Mouse (Mus musculus): ENCODE results near the gene Zfp114. TPM values are rescaled to one million over a fixed set of nuclear protein-coding genes. Genes with fewer than 3 reads are reported as not detected.

The Zfp114 gene
- polyA plus RNA-seq, 1 experiment from 2014 or later = 6.7 TPM

DNA sequence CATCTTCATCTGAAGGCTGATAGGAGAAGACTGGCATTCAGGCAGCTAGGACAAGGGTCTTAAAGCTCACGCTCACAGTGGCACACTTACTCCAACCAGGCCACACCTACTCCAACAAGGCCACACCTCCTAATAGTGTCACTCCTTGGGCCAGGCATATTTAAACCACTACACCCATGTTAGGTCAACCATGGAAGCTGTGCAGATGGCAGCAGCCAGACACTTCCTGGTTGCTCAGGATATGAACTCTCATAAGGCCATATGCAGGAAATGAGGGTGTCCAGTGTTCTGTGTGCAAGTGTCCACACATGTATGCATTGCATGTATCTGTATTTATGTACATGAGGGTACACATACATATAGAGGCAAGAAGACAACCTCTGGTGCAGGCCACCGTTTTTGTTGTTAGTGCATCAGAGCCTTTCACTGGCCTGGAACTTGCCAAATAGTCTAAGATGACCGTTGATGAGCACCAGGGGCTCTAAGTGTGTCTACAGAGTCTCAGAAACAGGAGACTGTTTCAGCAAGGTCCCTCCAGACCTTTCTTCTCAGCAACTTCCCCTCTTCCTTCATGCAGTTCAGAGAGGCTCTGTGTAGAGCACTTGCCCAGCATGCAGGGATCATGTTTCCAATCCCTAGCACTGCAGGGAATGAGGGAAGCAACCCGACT lies 14.2 kb downstream of the Zfp114 start:
- WGBS = 70% methylated on average over 4 of the region's 4 CpGs
- Histone ChIP-seq H3K36me3 (ENCODE audit: control insufficient read depth, insufficient read depth, low read length) (no peaks in the 10 kb centered on the region), H3K4me2 (ENCODE audit: low read depth, low read length, severe bottlenecking) (no peak overlapping the region), H3K9ac (ENCODE audit: low read length) (no peak overlapping the region), H3K27me3 (ENCODE audit: control insufficient read depth, insufficient read depth, low read length) (no peaks in the 10 kb centered on the region), H3K4me3 (ENCODE audit: low read depth, low read length) (no peak overlapping the region), H3K9me3 (ENCODE audit: control insufficient read depth, low read length) (no peaks in the 10 kb centered on the region), H3K4me1 (replicated peaks; ENCODE audit: control insufficient read depth, insufficient read depth, low read length) (no peaks in the 10 kb centered on the region), H3K27ac (ENCODE audit: low read depth, low read length) (no peak overlapping the region)
- ATAC-seq (replicated peaks; ENCODE audit: low FRiP score) (no peak), DNase-seq (ENCODE audit: low spot score) (no peak)

DNA sequence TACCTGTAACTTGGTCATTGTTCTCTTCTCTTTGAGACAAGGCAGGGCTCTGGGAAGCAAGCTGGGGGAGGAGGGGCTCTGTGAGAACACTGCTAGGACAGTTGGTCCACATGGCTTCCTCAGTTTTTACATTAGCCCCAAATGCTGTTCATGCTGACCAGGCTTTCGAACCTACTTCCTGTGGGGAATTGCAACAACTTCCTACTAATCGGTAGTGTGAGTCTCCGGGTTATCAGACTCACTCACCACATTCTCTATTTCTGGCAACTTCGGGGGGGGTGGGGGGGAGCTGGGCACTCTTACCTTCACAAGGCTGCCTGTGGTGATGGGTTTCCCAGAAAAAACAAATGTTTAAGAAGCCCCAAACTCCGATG lies 14.7 kb downstream of the Zfp114 start:
- Histone ChIP-seq H3K27ac (ENCODE audit: low read depth, low read length) (no peak overlapping the region), H3K27me3 (ENCODE audit: control insufficient read depth, insufficient read depth, low read length) (no peaks in the 10 kb centered on the region), H3K4me3 (ENCODE audit: low read depth, low read length) (no peak overlapping the region), H3K4me1 (replicated peaks; ENCODE audit: control insufficient read depth, insufficient read depth, low read length) (no peaks in the 10 kb centered on the region), H3K4me2 (ENCODE audit: low read depth, low read length, severe bottlenecking) (no peak overlapping the region), H3K36me3 (ENCODE audit: control insufficient read depth, insufficient read depth, low read length) (no peaks in the 10 kb centered on the region; the same call in 1 of the 2 replicates), H3K9me3 (ENCODE audit: control insufficient read depth, low read length) (no peaks in the 10 kb centered on the region; the same call in 1 of the 2 replicates), H3K9ac (ENCODE audit: low read length) (no peak overlapping the region)
- DNase-seq (ENCODE audit: low spot score) (no peak), ATAC-seq (replicated peaks; ENCODE audit: low FRiP score) (no peak)
- 78% methylated on average over 5 of the region's 5 CpGs for WGBS

- H3K36me3 ChIP-seq (ENCODE audit: control insufficient read depth, insufficient read depth, low read length) = no peaks in the 10 kb centered on the region; the same call in 1 of the 2 replicates
- H3K4me1 ChIP-seq (replicated peaks; ENCODE audit: control insufficient read depth, insufficient read depth, low read length) = no peaks in the 10 kb centered on the region
- no peak overlapping the region for H3K27ac ChIP-seq (ENCODE audit: low read depth, low read length)
- no peak overlapping the region for H3K4me2 ChIP-seq (ENCODE audit: low read depth, low read length, severe bottlenecking)
- no peak overlapping the region for H3K9ac ChIP-seq (ENCODE audit: low read length)
- DNase-seq (ENCODE audit: low spot score) (no peak), ATAC-seq (replicated peaks; ENCODE audit: low FRiP score) (no peak)
- WGBS = 85% methylated on average over 2 of the region's 2 CpGs
- no peak overlapping the region for H3K4me3 ChIP-seq (ENCODE audit: low read depth, low read length)
- no peaks in the 10 kb centered on the region; the same call in 1 of the 2 replicates for H3K9me3 ChIP-seq (ENCODE audit: control insufficient read depth, low read length)
- H3K27me3 ChIP-seq (ENCODE audit: control insufficient read depth, insufficient read depth, low read length) = no peaks in the 10 kb centered on the region
Measured at GRCm38 (mm10) chr7:24191361-24191760, 16.5 kb downstream of the Zfp114 start.

- H3K36me3 ChIP-seq (ENCODE audit: control insufficient read depth, insufficient read depth, low read length) = peaks cover 3% of the 10 kb centered on the region
Measured at GRCm38 (mm10) chr7:24193157-24193556, 18.3 kb downstream of the Zfp114 start.

DNA sequence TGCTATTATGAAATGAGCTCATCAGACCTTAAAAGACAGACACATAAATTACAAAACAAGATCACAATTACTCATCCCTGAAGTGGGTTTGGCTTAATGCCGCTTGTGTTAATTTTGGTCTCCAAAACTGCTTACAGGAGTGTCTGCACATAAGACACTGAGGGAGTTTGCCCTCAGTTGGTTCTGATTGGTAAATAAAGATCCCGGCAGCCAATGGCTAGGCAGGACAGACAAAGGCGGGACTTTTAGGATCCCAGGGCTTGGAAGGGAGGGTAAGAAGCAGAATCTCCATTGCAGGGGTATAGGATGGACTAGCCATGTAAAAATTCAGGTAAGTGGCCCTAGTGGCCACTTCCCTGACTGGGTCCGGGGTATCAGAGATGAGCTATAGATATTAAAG lies 22.1 kb downstream of the Zfp114 start:
- H3K27ac ChIP-seq (ENCODE audit: low read depth, low read length) = no peak overlapping the region
- H3K36me3 ChIP-seq (ENCODE audit: control insufficient read depth, insufficient read depth, low read length) = peaks cover 24% of the 10 kb centered on the region
- ATAC-seq (replicated peaks; ENCODE audit: low FRiP score) (no peak), DNase-seq (ENCODE audit: low spot score) (no peak)
- no peak overlapping the region for H3K4me2 ChIP-seq (ENCODE audit: low read depth, low read length, severe bottlenecking)
- 93% methylated on average over 4 of the region's 4 CpGs for WGBS
- no peak overlapping the region for H3K9ac ChIP-seq (ENCODE audit: low read length)
- no peak overlapping the region for H3K4me3 ChIP-seq (ENCODE audit: low read depth, low read length)
- H3K27me3 ChIP-seq (ENCODE audit: control insufficient read depth, insufficient read depth, low read length) = no peaks in the 10 kb centered on the region
- H3K9me3 ChIP-seq (ENCODE audit: control insufficient read depth, low read length) = no peaks in the 10 kb centered on the region; the same call in 1 of the 2 replicates
- H3K4me1 ChIP-seq (replicated peaks; ENCODE audit: control insufficient read depth, insufficient read depth, low read length) = no peaks in the 10 kb centered on the region

More at GRCm38 (mm10) chr7:24193157-24193556, 18.3 kb downstream of the Zfp114 start:
- no peak overlapping the region for H3K27ac ChIP-seq (ENCODE audit: low read depth, low read length)
- no peak overlapping the region for H3K4me3 ChIP-seq (ENCODE audit: low read depth, low read length)
- ATAC-seq (replicated peaks; ENCODE audit: low FRiP score) (no peak), DNase-seq (ENCODE audit: low spot score) (no peak)
- H3K9ac ChIP-seq (ENCODE audit: low read length) = no peak overlapping the region
- no peak overlapping the region for H3K4me2 ChIP-seq (ENCODE audit: low read depth, low read length, severe bottlenecking)
- 89% methylated on average over 3 of the region's 3 CpGs for WGBS
- no peaks in the 10 kb centered on the region; the same call in 1 of the 2 replicates for H3K9me3 ChIP-seq (ENCODE audit: control insufficient read depth, low read length)
- no peaks in the 10 kb centered on the region for H3K27me3 ChIP-seq (ENCODE audit: control insufficient read depth, insufficient read depth, low read length)
- H3K4me1 ChIP-seq (replicated peaks; ENCODE audit: control insufficient read depth, insufficient read depth, low read length) = no peaks in the 10 kb centered on the region

DNA sequence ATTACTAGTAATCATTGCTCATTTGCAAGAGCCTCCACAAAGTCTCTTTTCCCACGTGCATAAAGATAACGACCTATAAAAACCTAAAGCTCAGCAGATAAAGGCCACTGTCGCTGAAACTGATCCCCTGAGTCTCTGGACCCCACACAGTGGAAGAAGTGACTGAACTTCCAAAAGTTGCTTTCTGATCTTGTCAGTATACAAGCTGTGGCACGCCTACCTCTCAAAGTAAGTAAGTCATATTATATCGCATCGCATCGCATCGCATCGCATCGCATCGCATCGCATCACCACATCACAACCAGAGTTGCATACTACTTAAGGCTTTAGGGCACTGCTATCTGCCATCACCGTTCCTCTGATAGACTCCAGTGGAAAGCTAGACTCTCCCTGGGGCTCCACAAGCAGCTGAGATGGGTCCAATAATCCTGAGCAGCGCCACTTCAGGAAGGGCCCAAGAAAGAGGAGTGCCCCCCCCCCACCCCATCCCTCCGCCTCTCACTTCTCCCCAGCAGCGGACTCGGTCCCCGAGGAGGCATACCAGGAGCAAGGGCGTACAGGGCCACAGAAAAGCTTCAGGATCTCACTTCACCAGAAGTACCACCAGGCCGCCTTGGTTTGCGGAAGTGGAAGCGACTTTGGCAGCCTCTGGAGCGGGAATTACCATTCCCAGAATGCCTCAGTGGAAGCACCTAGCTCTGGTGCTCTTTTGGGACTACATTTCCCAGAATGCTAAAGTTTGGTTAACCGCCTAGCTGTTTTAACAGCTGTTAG lies 32.8 kb downstream of the Zfp114 start:
- peaks cover 3% of the 10 kb centered on the region for H3K36me3 ChIP-seq (ENCODE audit: control insufficient read depth, insufficient read depth, low read length)
- no peak overlapping the region for H3K27ac ChIP-seq (ENCODE audit: low read depth, low read length)
- H3K4me2 ChIP-seq (ENCODE audit: low read depth, low read length, severe bottlenecking) = peak overlapping the region; percentile 59
- peak; percentile 82 for DNase-seq (ENCODE audit: low spot score)
- 17% methylated on average over 24 of the region's 24 CpGs for WGBS
- H3K4me3 ChIP-seq (ENCODE audit: low read depth, low read length) = peak overlapping the region; percentile 53
- no peaks in the 10 kb centered on the region for H3K9me3 ChIP-seq (ENCODE audit: control insufficient read depth, low read length)
- no peaks in the 10 kb centered on the region for H3K4me1 ChIP-seq (replicated peaks; ENCODE audit: control insufficient read depth, insufficient read depth, low read length)
- no peaks in the 10 kb centered on the region for H3K27me3 ChIP-seq (ENCODE audit: control insufficient read depth, insufficient read depth, low read length)
- H3K9ac ChIP-seq (ENCODE audit: low read length) = peak overlapping the region; percentile 84
- peak; percentile 91 for ATAC-seq (replicated peaks; ENCODE audit: low FRiP score)

GRCm38 (mm10) chr7:24208282-24208886 lies 33.5 kb downstream of the Zfp114 start:
- no peaks in the 10 kb centered on the region for H3K4me1 ChIP-seq (replicated peaks; ENCODE audit: control insufficient read depth, insufficient read depth, low read length)

DNA sequence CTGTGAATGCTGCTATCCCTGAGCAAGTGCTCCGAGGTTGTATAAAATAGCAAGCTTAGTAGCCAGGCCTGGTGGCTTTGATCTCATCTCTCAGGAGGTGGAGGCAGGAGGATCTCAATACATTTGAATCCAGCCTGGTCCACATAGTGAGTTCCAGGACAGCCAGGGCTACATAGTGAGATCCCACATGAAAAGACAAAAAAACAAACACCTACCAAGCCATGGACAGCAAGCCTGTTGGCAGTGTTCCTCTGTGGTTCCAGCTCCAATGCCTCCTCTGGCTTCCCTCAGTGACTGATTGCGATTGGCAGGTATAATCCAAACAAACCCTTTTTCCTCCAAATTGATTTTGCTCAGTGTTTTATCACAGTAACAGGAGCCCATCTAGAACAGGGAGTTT lies 35.4 kb downstream of the Zfp114 start:
- Histone ChIP-seq H3K4me2 (ENCODE audit: low read depth, low read length, severe bottlenecking) (no peak overlapping the region), H3K4me3 (ENCODE audit: low read depth, low read length) (no peak overlapping the region), H3K36me3 (ENCODE audit: control insufficient read depth, insufficient read depth, low read length) (no peaks in the 10 kb centered on the region; the same call in 1 of the 2 replicates), H3K9ac (ENCODE audit: low read length) (no peak overlapping the region), H3K27me3 (ENCODE audit: control insufficient read depth, insufficient read depth, low read length) (no peaks in the 10 kb centered on the region), H3K27ac (ENCODE audit: low read depth, low read length) (no peak overlapping the region), H3K9me3 (ENCODE audit: control insufficient read depth, low read length) (no peaks in the 10 kb centered on the region), H3K4me1 (replicated peaks; ENCODE audit: control insufficient read depth, insufficient read depth, low read length) (no peaks in the 10 kb centered on the region)
- DNase-seq (ENCODE audit: low spot score) = no peak
- WGBS = 79% methylated on average over 2 of the region's 2 CpGs
- ATAC-seq (replicated peaks; ENCODE audit: low FRiP score) = no peak

More at GRCm38 (mm10) chr7:24208282-24208886, 33.5 kb downstream of the Zfp114 start:
- Histone ChIP-seq H3K9me3 (ENCODE audit: control insufficient read depth, low read length) (no peaks in the 10 kb centered on the region), H3K36me3 (ENCODE audit: control insufficient read depth, insufficient read depth, low read length) (peaks cover 2% of the 10 kb centered on the region; the same call in 1 of the 2 replicates), H3K4me2 (ENCODE audit: low read depth, low read length, severe bottlenecking) (peak overlapping the region; percentile 59; the same call in 1 of the 2 replicates), H3K9ac (ENCODE audit: low read length) (no peak overlapping the region), H3K27ac (ENCODE audit: low read depth, low read length) (no peak overlapping the region), H3K4me3 (ENCODE audit: low read depth, low read length) (peak overlapping the region; percentile 53; the same call in 1 of the 2 replicates), H3K27me3 (ENCODE audit: control insufficient read depth, insufficient read depth, low read length) (no peaks in the 10 kb centered on the region)
- DNase-seq (ENCODE audit: low spot score) (no peak), ATAC-seq (replicated peaks; ENCODE audit: low FRiP score) (peak; percentile 65)
- 55% methylated on average over 7 of the region's 7 CpGs for WGBS
